Mouse (Mus musculus) megakaryocyte, embryonic 14.5 days (primary cell): ENCODE measurements around the gene Sigmar1.

ENCODE experiments used
- FLI1 ChIP-seq: IDR thresholded peaks from 2 replicates; pipeline ENCODE4 v1.6.1; 2012; ENCODE audit warnings: low read length, inconsistent platforms, mixed read lengths
- GATA1 ChIP-seq: IDR thresholded peaks from 3 replicates; pipeline ENCODE4 v1.6.1; 2012; ENCODE audit warnings: mixed read lengths, low read length, inconsistent platforms, borderline replicate concordance

GRCm38 (mm10) chr4:41758701-41759100, 2.7 kb upstream of the Sigmar1 start:
- no peak for TF ChIP-seq GATA1
- TF ChIP-seq FLI1, result no peak
